Mouse (Mus musculus): ENCODE measurements around the gene Col6a2.

The Col6a2 gene

DNA sequence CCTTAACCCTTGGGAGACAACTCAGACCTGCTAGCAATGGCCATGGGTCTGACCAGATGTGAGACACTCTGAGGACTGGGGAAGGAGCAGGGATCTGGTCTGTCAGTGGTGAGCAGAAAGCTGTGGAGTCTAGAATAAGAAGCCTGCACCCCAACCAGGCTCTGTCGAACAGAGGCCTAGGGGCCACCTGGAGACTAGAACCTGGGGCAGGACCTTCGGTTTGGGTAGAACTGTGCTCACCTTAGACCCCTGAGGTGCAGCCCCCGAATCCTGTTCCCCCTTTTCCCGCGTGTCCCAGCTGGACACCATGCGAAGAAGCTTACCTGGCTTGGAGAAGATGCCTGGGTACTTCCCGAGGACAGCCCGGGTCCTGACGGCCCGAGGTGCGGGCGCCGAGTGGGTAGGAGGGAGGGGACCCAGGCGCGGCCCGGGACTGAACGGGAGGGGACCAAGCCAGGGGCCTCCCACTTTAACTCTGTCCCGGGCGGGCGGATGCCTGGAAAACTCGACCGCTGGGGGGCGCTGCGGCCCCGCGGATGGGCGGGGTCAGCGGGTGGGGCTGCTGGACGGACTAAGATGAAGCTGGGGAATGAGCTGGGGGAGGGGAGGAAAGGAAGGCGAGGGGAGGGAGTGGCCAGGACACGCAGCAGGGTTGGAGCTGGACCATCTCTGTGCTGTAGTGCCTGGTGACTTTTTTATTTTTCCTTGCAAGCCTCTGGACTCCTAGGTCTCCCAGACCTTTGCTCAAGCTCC, at the start of gene Col6a2:
Gene Col6a2, minus strand, starts transcription at position 703 of the 753 bp plus-strand sequence.
- DNase-seq (ENCODE audit: low read depth, low spot score) = peak; percentile 92

DNA sequence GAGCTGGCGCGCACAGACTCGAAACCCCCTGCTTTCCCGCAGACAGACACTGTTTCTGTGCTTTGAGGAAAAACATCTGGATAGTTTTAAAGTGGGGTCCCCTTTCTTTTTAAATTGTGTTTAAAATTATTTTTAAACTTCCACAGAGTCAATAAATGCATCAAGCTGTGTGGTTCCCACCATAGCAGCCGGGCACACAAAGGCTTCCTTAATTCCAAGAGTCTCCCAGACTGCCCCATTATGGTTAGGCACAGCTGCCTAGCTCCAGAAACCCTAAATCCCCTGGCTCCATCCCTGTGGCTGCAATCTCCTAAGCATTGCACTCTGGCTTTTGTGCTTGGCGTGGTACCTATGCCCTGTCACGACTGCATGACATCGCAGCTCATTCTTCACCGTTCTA, 48.5 kb upstream of the Col6a2 start:
- DNase-seq (ENCODE audit: low read depth, low spot score) = no peak

DNA sequence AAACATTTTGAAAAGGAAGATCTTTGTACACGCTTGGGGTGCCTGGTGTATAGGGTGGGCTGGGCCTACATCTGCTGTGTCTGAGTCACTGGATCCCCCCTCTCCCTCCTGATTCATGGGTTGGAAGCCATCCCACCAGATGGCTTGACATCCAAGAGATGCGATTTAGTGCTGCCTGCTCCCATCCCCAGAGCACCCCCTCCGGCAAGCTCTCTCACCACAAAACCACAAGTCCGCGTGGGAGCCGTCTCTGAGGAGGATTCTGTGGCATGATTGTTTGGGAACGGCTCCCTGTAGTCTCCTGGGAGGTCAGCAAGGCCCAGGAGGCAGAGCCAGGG, 45.5 kb upstream of the Col6a2 start:
- DNase-seq (ENCODE audit: low read depth, low spot score) = no peak

DNA sequence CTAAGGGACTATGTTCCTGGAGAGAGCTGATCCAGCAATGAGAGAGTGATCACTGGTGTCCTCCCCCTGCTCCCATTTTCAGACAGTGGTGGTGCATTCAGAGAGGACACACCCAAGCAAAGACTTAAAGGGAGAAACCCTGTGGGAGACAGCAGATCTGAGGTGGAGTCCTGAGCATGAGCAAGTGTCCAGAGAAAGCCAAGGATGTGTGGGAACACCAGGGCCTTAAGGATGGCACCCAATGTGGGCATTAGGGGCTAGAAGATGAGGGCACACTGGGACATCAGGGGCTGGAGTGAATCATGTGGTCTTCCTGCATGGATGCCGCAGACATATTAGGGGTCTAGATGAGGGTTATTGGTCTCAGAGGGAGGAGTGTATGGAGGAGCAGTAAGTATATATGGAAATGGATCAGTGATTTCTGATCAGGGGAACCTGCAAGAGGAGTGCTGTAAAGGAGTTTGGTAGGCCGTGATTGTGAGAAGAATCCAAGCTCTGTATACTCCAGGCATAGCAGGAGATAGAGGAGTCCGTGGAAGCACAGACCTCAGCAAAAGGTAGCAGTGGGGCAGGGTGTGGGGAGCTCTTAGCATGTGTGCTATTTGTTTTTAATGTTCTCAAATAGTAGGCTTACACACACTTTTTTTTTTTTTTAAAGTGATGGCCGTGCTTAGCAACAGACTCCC, 45.0 kb upstream of the Col6a2 start:
- no peak for DNase-seq (ENCODE audit: low read depth, low spot score)

DNA sequence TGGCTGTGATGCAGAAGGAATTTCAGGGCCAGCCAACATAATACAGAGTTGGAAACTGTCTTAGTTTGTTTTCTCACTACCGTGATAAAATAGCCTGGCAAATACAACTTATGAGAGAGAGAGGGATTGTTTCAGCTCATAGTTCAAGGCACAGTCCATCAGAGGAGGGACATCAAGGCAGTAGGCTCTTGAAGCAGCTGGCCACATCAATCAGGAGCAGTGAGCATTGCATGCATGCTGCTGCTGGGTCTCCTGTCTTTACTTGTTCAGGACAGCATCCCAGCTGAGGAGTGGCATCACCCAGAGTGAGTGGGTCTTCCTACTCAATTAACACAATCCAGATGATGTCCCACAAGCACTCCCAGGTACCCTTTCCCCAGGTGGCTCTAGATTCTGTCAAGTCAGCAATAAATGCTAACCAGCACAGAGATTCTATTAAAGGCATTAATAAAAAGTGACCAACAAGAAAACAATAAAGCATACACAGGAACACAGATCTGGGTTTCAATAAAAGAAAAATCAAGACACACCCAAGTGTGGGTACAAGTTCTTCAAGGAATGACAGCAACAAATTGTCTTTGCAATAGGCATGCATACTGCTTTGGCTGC, 43.9 kb upstream of the Col6a2 start:
- DNase-seq (ENCODE audit: low read depth, low spot score) = no peak

DNA sequence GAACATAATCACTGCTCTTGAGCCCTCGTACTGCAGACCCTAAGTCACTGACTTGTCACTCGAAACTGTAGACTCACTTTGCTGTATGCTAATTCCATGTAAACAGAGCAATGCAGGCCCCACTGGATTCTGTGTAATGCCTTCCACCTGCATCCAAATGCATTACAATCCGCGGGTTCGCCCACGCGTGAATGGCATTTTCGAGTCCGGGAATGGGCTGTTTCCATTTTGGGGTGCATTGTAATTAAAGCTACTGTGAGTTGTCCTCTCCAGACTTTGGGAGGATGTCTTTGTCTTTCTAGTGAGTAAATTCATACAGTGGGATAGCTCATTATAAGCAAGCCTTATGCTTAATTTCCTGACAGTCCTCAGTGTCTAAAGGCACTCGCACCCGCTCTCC, 42.1 kb upstream of the Col6a2 start:
- no peak for DNase-seq (ENCODE audit: low read depth, low spot score)

DNA sequence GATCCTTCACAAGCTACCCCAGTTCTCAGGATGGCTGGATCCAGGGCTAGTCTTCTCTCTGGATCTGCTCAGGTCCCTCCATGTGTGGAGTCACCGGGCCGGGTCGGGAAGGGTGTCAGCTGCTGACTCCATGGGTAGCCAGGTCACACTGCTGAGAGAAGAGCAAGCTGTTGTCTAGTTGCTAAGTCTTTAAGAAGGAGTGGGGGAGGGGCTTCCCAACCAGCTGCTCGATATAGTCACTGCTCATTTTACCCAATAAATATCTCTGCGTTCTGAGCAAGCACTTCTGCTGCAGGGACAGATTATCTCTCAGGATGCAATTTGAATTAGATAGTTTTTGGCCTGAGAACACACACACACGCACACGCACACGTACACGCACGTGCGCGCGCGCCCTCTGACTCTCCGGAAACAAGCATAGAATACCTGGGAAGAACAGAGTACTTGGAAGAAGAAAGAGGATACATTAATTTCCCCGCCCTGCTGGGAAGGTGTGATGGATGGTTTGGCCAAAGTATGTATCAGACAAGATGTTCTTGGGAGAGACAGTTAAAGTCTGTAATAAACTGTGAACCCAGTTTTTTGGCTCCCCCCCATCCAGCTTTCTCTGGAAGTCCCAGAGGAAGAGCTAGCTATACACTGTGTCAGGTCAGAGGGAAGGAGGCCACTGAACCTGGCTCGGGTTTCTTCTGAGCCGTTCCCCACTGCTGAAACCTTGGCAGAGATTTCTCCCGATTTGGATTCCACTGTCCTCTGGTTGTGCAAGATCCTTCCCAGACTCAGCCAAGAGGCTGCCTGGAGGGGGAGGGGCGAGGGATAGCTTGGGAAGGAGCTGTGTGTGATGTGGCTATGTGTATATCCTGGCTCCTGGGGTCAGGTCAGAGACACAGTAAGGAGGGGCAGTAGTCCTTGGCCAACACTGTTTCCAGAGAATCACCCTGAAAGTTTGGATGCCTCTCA, 41.0 kb upstream of the Col6a2 start:
- no peak for DNase-seq (ENCODE audit: low read depth, low spot score)

DNA sequence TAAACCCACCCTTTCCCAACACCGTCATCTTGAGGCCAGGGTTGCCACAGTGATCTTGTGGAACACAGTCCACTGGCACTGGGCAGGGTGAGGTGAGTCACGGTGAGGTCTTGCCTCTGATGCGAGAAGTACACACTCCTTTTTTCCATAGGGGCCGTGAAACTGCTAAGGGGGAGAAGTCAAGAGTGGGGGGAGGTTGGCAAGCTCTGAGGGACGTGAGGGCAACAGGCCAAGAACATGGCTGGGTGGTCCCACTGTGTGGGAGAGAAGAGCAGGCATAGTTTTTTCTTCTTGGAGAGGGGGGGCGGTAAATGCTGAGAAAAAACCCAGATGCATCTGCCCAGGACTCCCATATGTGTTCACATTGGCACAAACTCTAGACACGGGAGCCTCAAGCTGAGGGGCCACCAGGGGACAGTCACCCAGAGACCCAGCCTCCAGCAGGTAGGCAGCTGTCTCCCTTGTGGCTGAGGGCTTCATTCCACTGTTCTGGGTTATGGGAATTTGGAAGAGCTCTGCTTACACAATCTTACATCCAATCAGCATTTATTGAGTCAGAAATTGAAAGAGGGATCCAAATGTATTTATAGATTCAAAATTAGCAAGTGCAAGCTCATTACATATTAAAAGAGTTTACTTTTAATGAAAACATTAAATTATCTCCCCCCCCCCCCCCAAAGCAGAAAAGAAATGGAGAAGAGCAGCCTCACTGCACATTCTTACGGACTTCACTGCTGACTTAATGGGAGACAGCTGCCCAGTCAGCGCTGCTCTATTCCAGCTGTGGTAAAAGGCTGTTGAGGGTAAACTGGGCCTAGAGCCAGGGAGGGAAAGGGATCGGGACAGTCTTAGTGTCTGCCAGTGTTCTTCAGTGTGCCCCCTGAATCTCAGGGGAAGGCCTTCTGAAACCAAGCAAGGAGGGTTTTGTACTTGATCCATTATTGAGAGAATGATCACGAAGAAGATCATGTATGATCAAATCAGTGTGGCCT, 30.2 kb upstream of the Col6a2 start:
- DNase-seq (ENCODE audit: low read depth, low spot score) = no peak

DNA sequence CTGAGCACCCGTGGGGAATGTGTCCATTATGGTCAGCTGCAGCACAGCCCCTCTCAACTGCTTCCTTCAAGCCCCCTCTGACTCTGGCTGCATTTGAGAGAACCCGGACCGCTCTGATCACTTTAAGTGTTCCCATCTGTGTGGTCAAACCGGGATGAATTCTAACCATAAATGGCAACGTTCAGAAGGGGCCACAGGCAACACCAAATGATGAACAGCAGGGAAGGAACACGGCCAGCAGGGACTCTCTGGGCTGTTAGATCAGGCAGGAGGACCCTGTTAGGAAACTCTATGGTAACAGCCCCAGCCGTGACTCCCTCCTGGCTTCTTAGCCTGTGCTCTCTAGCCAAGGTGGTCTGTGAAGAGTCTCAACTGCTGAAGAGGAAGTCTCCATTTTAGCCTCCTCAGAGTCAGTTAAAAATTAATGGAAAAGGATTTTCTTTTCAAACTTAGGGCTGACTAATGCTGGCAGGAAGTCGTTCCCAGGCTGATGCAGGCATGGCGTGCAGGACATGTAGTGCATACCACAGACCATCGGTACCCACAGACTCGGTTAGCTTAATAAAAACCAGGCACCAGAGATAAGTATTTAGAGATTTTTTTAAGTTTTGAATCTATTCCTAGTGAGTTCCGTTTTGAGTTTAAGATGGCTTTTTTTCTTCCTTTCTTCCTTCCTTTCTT, 27.4 kb upstream of the Col6a2 start:
- peak; percentile 38 for DNase-seq (ENCODE audit: low read depth, low spot score)

DNA sequence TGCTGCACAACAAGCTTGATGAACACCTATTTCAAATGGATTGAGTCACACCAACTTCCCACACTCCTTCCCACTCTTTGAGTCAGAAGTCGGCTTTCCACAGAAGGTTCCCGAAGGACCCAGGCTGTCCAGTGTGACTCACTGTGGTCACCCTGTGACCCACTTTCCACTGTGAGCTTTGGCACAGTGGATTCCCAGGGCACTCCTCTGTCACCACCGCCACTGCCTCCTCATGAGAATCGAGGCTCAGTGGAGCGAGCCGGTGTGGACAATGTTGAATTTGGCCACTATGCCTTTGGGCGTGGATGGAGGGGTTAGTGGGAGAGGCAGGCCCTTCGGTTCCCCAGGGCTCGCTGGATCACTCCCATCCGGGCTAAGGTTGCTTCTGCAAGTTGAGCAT, 25.3 kb upstream of the Col6a2 start:
- no peak for DNase-seq (ENCODE audit: low read depth, low spot score)

DNA sequence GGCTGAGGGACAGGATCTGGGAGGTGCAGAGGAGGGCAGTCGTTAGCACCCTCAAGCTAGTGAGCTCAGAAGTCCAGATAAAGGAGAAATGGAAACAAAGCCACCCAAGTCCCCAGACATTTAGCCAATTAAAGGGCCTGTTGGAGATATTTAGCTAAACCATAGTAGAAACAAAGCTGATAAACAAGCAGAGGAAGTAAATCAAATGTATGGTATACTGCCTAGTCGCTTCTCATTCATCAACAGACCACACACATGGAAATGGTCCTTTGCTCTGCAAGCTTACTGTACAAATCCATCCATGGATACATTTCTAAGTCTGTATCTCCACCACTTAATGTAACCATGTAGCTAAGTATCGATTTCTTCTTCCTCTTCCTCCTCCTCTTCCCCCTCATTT, 24.0 kb upstream of the Col6a2 start:
- DNase-seq (ENCODE audit: low read depth, low spot score) = no peak

DNA sequence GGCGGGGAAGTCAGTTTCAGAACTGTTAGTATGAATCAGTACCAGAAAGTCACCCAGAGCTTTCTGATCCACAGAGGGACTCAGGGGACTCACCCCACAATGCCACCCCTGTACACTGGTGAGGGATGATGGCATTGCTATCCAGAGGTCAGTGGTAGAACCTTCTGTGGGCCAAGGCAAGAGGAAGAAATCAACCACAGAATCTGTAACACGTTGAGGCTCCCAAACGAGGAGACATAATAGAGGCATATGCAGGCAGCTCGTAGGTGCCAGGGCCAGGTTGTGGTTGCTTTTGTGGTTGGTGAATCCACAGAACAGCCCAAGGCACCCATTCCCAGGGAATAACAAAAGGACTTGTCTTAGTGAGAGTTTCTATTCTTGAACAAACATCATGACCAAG, 22.3 kb upstream of the Col6a2 start:
- DNase-seq (ENCODE audit: low read depth, low spot score) = no peak

DNA sequence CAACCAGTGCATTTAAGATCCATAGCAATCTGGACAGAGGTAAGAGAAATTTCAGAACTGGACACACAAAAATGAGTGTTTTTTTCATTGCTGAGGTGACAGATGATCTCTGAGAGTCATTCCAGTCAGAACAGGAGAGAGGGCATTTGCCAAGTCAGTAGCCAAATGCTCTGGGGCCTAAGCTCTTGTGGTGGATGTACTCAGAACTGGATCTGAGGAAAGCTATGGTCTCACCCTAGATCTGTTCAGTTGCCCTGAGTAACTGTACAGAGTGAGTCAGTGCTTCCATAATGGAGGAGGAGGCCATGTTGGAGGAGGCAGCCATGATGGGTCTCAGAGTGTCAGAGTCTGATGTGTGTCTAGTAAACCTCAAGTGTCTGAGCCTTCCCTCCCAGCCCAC, 21.6 kb upstream of the Col6a2 start:
- DNase-seq (ENCODE audit: low read depth, low spot score) = no peak

DNA sequence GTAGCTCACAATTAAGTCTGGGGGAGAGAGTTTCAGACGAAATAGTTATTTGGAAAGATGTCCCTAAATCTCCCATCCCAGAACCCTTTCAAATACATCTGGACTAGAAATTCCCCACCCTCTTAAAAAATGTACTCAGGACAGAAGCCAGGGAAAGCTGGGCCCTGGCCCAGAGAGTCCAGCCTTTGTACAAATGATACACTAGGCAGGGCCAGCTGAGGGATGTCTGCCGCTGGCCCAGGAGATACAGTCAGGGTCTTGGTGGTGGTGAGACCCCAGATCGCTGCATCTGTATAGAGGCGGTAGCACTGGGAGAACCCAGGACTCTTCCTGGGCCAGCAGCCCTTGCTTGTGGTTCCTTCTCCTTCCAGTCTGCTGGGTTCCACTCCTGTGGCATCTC, 20.6 kb upstream of the Col6a2 start:
- DNase-seq (ENCODE audit: low read depth, low spot score) = no peak

DNA sequence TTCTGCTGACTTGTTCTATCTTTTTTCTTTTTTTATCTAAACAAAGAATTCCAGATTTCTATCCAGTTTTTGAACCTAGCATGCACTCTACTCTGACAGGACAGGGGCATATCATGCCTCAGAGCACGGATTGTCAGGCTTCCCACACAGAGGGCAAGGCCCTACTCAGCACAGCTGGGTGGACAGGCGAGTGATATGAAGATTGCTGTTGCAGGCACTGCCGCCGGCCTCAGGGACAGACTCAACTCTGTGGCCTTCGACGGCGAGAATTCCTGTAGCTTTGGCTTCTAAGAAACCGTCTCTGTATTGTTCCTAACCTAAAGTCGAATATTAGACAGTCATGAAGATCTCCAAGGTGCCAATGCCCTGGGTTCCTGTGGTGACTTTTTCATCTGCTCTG, 20.0 kb upstream of the Col6a2 start:
- no peak for DNase-seq (ENCODE audit: low read depth, low spot score)

DNA sequence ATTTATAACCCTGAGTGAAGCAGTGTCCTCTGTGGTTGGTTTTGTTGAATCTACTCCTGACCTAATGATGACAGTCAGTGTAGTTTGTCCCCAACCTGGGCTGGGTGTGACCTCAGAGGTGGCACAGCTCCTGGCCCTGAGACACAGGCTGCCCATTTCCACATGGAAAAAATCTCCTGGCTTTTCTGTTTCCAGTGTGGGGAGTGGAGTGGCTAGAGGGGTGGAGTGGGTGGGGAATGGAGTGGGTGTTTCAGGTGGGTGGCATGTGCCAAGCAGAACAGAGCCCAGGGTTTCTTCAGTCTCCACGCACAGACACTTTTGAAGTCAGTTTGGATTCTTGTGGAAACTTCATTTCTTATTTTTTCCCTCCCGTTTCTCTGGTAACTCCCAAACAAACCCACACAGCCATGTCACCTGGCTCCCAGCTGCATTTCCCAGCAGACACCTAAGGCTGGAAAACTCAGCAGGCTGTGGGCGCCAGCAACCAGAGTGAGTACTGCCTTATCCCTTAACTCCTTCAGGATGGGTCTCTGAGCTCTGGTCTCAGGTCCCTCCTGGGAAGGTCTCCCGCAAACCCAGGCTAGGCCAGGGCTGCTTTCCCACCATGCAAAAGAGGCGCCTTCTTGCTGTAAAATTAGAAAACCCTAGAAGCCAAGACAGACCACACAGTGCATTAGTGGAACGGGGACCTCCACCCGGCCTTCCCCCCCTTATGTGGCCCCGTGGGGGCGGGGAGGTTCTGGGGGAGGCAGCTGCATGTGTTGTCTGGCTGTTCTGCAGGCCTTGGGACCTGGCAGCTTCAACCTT, 19.4 kb upstream of the Col6a2 start:
- DNase-seq (ENCODE audit: low read depth, low spot score) = peak; percentile 29

DNA sequence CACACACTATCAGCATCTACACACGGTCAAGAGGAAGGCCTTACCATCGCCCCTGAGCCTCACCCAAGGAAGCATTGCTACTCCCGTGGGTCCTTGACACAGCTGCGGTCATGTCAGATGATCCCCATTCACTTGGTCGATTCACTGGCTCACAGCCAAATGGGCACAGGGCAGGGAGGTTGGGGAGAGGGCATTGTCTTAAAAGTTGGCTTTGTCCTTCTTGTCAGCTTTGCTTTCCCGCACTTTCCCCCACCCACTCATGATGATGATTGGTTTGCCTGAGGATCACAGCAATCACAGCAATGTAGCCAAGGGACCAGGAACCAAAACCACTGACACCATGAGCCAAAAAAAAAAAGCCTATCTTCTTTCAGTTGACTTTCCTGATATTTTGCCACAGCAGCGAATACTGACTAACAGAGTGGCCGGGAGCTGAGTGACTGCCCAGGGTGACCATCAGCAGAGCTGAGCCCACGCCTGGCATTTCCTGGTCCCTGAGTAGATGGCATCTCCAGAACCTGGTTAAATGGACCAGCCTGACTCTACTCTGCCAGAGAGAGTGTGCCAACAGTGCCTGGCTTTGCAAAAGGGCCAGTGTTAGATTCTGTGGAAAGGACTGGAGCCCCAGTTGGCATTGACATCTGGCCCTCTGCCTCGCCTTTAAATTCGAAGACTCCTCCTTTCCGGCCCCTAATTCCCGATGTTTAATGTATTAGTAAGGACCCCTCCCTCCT, 18.6 kb upstream of the Col6a2 start:
- no peak for DNase-seq (ENCODE audit: low read depth, low spot score)

DNA sequence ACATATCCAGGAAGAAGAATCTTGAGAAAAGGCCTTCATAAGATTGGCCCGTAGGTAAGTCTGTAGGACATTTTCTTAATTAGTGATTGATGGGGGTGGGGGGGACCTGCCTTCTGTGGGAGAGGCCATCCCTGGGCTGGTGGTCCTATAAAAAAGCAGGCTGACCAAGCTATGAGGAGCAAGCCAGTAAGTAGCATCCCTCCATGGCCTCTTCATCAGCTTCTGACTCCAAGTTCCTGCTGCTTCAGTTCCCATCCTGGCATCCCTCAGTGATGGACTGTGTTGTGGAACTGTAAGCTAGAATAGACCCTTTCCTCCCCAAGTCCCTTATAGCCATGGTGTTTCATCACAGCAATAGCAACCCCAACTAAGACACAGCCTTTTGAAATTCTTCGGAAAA, 16.5 kb upstream of the Col6a2 start:
- no peak for DNase-seq (ENCODE audit: low read depth, low spot score)

DNA sequence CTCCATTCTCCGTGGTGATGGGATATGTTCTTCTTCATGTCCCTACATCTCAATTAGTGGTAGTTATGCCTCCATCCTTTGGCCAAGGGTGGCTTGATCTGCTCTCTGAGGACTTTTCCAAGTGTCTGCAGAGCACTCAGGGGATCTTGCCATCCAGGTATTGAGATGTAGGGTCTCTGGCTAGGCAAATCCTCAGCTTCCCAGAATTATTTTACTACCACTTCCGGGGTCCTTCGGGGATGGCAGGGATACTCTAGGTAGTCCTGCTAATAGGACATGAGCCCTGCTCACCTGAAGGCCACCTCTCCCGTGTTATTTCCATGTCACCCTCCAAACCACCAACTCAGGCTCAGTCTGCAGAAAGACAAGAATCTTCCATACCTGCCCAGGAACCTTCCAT, 13.2 kb upstream of the Col6a2 start:
- DNase-seq (ENCODE audit: low read depth, low spot score) = no peak

Data from forelimb bud, embryonic 11.5 days (tissue).